Mouse (Mus musculus) frontal cortex, postnatal 10 days (tissue): ENCODE measurements at regions not wholly inside any gene's neighbourhood (a gene's known extent, or its start where the extent isn't known, plus 50 kb on each side); places are given as distances from the start of the nearest gene placed in this dataset.
"Not testable (repeated sequence)": the region's sequence is repeated elsewhere in the genome, so short reads cannot be mapped to it uniquely, and the experiment has no call there.

Experiments used
- DNase-seq, 2 experiments: peaks; one replicate each; pipeline ENCODE4 v3.0.0; 2022; ENCODE audit warnings: low spot score in 2 of 2, mixed read lengths in 1 of 2

DNA sequence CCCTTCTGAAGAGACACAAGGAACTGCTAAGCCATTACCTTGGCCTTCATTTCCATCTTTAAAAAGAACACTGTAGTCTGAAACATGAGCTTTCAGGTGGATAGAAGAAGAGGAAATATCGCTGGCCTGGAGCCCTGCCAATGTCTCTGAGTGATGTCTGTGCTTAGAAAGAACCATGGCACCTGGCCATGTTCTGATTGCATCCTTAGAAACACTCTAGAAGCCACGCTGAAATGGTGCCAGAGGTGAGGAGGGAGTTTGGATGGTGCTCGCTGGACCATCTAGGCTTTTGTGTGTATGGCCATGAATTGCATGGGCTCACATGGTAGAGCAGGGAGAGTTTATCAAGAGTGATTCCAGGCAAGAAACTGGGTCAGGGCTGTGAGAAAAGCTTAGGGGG, 207.4 kb downstream of the Diras2 start:
- DNase-seq, result no peak

GRCm38 (mm10) chr13:52324378-52324777, 206.7 kb downstream of the Diras2 start:
- not testable (repeated sequence) for DNase-seq

GRCm38 (mm10) chr13:52325647-52326046, 205.4 kb downstream of the Diras2 start:
- not testable (repeated sequence) for DNase-seq

- no peak for DNase-seq
These were observed 203.3 kb downstream of the Diras2 start for GRCm38 (mm10) chr13:52327734-52328133.

- peak in 1 of 2 experiments; percentile 33 for DNase-seq
These were observed 202.3 kb downstream of the Diras2 start for GRCm38 (mm10) chr13:52328766-52329165.

- DNase-seq, result no peak
These were observed 200.0 kb downstream of the Diras2 start for GRCm38 (mm10) chr13:52331068-52331467.

GRCm38 (mm10) chr13:52334962-52335361, 196.1 kb downstream of the Diras2 start:
- DNase-seq, result no peak

- no peak for DNase-seq
These were observed 193.1 kb downstream of the Diras2 start for GRCm38 (mm10) chr13:52337936-52338335.

DNA sequence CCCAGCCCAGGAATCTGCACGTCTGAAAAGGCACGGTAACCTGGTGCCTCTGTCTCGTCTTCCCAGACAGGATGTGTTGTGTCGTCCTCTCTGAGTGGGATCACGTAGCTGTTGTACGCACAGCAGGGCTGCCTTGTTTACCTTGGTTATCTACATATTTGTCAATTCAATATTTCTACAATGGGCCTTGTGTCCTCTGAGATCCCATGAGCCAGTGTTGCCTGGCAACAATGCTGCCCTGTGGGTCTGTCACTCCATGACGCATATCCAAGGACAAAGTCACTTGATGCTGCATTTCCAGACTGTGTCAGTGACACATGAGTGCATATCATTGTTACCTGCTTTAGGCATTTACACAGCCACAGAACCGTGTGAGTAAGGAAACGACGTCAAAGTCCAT, 191.9 kb downstream of the Diras2 start:
- no peak for DNase-seq

- no peak for DNase-seq
These were observed 189.1 kb downstream of the Diras2 start for GRCm38 (mm10) chr13:52341981-52342380.

DNA sequence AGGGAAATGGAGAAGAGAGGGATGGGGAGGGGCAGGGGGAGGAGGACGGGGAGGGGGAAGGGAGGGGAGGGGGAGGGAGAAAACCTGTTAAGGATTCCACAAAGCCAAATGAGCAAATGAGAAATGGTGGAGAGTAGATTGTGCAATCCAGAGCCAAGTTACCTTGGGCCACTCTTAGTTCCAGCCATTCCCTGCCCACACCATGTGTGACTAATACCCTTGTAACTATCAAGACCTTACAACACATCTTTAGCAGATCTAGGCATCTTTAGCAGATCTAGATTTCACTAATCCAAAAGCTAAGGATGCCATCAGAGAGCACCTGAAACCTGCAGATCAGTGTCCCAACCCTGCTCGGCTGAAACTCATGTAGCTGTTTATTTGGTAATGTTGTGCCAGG, 186.7 kb downstream of the Diras2 start:
- no peak for DNase-seq

GRCm38 (mm10) chr13:52344853-52345252, 186.2 kb downstream of the Diras2 start:
- DNase-seq, result no peak

- peak in 1 of 2 experiments; percentile 20 for DNase-seq
These were observed 185.6 kb downstream of the Diras2 start for GRCm38 (mm10) chr13:52345375-52346026.

DNA sequence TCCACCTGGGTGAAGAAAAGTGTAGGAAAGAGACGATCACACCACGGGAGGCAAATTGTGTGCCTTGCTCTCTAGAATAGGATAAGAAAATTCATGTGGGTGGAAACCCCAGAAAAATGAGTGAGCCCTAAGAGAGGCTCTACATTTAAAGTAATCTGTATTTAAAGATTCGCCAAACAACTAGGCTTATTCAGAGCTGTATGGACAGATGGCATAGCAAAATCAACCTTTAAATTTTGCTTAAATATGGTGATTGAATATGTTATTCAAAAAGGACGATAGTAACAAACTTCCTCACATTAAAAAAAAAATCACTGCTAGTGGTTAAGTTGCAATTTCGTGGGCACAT, 185.1 kb downstream of the Diras2 start:
- DNase-seq, result no peak

DNA sequence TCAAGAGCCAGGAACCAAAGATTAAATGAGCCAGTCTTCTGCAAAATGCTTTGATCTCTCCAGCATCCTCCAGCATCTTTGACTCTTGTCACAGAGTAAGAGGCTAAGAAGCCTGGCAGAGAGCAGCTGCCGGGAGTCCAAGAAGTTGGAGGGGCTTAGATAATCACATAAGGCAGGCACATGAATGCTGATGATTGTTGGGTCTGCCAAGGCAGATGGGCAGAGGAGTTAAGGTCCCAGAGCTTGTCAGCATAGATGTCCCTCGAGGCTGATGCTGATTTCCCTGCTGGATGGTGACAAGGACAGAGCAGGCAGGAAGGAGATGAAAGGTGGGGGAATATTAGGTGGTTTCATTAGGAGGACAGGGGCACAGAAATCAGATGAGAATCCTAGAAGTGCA, 183.4 kb downstream of the Diras2 start:
- no peak for DNase-seq

- DNase-seq, result no peak
These were observed 181.5 kb downstream of the Diras2 start for GRCm38 (mm10) chr13:52349606-52350005.

DNA sequence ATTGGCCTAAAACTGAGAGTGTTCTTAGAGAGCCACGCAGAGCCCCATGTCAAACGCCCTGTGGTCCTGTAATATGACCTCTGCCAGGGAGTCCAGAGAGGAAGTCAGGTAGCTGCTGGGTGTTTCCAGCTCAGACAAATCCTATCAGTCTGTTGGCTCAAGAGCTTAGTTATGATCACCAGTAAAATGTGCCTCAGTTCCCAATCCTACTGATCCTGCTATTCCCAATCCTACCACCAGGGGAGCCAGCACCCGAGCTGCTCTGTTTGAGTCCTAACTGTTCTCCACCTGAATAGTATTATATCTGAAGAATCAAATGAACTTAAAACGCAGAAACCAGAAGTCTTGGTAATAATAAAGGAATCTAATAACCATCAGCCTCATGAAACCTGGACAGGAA, 178.5 kb downstream of the Diras2 start:
- DNase-seq, result no peak

DNA sequence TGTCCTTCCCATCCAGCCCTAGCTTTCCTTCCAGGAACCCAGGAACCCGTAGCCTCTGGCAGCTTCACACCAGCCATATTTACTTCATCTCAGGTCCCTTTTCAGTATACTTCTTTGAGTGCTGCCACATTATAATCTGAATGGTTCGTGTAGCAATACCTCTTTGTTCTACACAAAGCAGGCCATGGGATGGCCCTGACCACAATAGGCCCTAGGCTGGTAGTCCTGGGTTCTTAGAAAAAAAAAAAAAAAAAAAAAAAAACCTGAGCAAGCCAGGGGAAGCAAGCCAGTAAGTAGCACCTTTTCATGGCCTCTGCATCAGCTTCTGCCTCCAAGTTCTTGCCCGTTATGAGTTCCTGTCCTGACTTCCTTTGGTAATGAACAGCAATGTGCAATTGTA, 177.6 kb downstream of the Diras2 start:
- DNase-seq, result no peak

DNA sequence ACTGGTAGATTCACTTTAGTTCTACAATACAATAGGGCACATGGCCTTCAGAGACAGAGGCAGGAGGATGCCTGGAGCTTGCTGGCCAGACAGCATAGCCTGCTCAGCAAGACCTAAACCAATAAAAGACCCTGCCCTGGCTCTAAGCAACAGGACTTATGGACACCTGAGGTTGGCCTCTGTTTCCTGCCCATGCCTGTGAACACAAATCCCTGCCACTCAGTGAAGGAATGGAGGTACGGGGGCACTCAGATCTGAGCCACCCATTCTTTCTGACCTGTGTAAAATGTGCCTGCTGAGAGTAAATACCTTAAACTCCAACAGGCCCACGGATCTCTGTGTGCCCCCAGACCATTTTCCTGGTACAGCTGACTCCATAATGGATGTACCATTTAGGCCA, 177.1 kb downstream of the Diras2 start:
- peak in 1 of 2 experiments; percentile 0 for DNase-seq

DNA sequence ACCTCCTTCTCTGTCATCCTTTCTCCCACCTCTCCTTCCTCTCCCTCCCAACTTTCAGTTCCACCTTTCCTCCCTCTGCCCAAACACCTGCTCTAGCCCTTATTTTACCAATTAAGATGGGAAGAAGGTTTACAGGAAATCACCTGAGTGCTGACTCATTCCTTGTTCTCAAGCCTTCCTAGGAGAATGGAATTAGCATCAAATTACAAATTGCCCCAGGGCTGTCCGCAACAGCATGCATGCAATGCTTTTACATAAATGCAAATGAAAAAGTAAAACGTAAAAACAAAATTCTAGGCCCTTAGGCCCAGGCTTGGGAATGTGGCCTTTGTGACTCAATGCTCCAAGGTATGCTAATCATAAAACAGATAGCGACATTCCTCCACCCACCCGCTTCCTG, 175.2 kb downstream of the Diras2 start:
- not testable (repeated sequence) for DNase-seq

DNA sequence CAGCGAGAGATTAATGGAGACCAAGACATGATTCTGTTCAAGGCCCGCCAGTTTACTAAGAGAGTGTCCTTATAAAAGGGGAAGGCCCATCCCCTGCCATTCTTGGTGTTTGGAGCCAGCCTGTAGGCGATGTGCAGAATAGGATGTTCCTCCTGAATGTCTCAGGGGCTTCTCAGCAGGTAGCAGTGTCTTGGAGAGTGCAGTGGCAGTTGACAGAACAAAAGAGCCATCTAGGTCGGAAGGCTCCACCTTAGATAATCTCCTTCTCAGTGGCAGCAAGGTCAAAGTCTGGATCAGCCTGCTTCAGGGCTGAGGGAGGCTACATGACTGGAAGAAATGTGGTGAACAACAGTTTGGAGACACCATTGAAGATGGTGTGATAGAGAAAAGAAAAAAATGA, 171.7 kb downstream of the Diras2 start:
- not testable (repeated sequence) for DNase-seq

DNA sequence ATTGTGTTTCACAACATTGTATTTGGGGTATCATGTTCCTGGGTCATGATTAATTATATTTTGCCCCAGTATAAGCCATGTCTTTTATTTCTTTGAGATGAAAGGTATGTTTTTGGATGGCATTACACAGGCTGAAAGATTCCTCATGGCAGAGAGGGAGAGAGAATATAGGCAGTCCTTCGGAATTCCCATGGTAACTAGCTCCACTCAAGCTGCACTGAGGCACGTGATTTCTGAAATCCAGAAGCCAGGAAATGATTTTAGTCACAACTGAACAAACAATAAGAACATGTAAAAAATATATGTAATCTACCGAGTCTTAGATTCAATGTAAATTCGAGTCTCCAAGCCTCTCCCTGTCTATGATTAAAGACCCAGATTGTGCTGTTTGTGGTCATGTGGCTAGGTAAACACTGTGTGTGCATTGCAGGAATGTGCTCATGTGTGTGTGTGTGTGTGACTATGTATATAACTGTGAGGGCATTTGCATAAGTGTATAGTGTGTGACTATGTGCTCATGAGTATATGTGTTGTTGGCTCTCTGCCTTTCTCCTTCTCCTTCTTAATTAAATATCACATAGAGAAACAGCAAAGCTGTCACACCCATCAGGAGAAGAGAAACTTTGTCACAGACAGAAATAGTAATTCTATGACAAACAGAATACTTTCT, 169.8 kb downstream of the Diras2 start:
- no peak for DNase-seq

DNA sequence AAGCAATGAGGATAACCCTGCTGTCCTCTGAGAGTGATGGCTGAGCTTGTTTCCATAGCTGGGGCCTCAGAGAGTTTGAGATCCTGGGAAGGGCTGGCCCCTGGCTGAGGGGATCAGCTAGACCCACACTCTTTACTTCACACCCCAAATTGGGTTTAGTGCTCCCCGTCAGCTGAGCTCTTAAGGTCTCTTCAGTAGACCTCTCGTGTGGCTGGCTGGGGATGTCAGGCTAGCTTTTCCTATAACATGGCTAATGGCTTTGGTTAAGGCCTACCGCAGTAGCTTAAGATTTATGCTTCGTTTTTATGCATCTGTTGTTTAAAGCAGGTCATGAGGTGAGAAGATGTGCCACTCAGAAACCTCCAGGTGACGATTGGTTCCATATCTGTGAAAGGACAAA, 168.8 kb downstream of the Diras2 start:
- DNase-seq, result no peak

DNA sequence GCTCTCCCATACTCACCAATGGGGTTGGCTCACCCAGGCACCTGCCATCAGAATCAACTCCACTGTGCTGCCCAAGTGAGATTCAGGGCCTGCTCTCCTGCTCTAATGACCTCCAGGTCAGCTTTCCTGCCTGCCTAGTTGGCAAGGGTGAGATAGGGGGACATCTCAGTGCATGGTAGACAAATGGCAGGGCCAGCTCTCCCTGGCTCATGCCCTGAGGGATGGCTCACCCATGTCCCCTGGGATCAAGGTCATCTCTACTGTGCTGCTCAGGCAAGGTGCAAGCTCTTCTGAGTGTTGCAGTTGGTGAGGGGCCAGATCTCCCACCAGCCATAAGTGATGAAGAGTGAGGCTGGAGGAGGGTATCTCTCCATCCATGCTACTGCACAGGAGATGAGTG, 161.2 kb downstream of the Diras2 start:
- no peak for DNase-seq
